Mouse (Mus musculus) neutrophil, adult 65 days (primary cell): ENCODE data around the gene Klc2. TPM values are rescaled to one million over a fixed set of nuclear protein-coding genes. Genes with fewer than 3 reads are reported as not detected.

Experiments used
- total RNA-seq: library from RNA; stranded (reverse); gene quantifications from 2 replicates; pipeline ENCODE4 v1.2.4, GENCODE M21; 2023

The Klc2 gene
- 10.9 and 15.3 TPM in 2 replicates for total RNA-seq

GRCm38 (mm10) chr19:5118384-5118698, at the start of gene Klc2:
Klc2 (minus strand) TSS chr19:5118560.

GRCm38 (mm10) chr19:5106731-5107191, 11.6 kb downstream of the Klc2 start, which contains the start of gene Rab1b:
Rab1b (minus strand) TSS chr19:5107072.

GRCm38 (mm10) chr19:5098363-5099143, 19.8 kb downstream of the Klc2 start, which contains the start of gene Cnih2:
Cnih2 (minus strand) TSS chr19:5098521.

GRCm38 (mm10) chr19:5087884-5088728, 30.3 kb downstream of the Klc2 start, which contains the start of gene Yif1a:
Yif1a (plus strand) TSS chr19:5088538.

GRCm38 (mm10) chr19:5085145-5085863, 33.1 kb downstream of the Klc2 start, which contains the start of gene Tmem151a:
Tmem151a (minus strand) TSS chr19:5085531.

GRCm38 (mm10) chr19:5067867-5068569, 50.3 kb downstream of the Klc2 start, which contains the start of gene Cd248:
Cd248 (plus strand) TSS chr19:5068078.

Other genes starting within 250 kb of the Klc2 start
- gene Actn3, start 240.7 kb downstream of the Klc2 start, total RNA-seq, result not detected in 2 replicates
- 2.9 and 5.0 TPM in 2 replicates for gene Zdhhc24, start 239.9 kb downstream of the Klc2 start, total RNA-seq
- 0.29 TPM in 1 of 2 replicates, not detected in the other for gene Bbs1, start 211.9 kb downstream of the Klc2 start, total RNA-seq
- gene Dpp3, start 190.3 kb downstream of the Klc2 start, total RNA-seq, result 49.8 and 60.7 TPM in 2 replicates
- gene Peli3, start 175.4 kb downstream of the Klc2 start, total RNA-seq, result not detected in 2 replicates
- gene Mrpl11, start 156.4 kb downstream of the Klc2 start, total RNA-seq, result 7.8 and 9.4 TPM in 2 replicates
- not detected in 2 replicates for gene Npas4, start 128.2 kb downstream of the Klc2 start, total RNA-seq
- gene Slc29a2, start 94.7 kb downstream of the Klc2 start, total RNA-seq, result 0.88 and 2.3 TPM in 2 replicates
- 3.5 and 3.9 TPM in 2 replicates for gene B4gat1, start 79.7 kb downstream of the Klc2 start, total RNA-seq
- gene AC124502.3, start 79.7 kb downstream of the Klc2 start, total RNA-seq, result 0.32 TPM in 1 of 2 replicates, not detected in the other
- 48.6 and 55.1 TPM in 2 replicates for gene Brms1, start 77.2 kb downstream of the Klc2 start, total RNA-seq
- gene Rin1, start 68.1 kb downstream of the Klc2 start, total RNA-seq, result 1.6 and 3.1 TPM in 2 replicates
- gene Cd248, start 50.5 kb downstream of the Klc2 start, total RNA-seq, result not detected in 2 replicates
- 0.13 and 0.14 TPM in 2 replicates for gene Tmem151a, start 33.0 kb downstream of the Klc2 start, total RNA-seq
- 10.0 and 14.1 TPM in 2 replicates for gene Yif1a, start 30.0 kb downstream of the Klc2 start, total RNA-seq
- gene Cnih2, start 20.0 kb downstream of the Klc2 start, total RNA-seq, result 0.93 and 1.0 TPM in 2 replicates
- 130 and 138 TPM in 2 replicates for gene Rab1b, start 11.5 kb downstream of the Klc2 start, total RNA-seq
- 101 and 135 TPM in 2 replicates for gene Pacs1, start 154.6 kb upstream of the Klc2 start, total RNA-seq
- gene Sf3b2, start 176.9 kb upstream of the Klc2 start, total RNA-seq, result 206 and 260 TPM in 2 replicates
- not detected in 2 replicates for gene Gal3st3, start 179.8 kb upstream of the Klc2 start, total RNA-seq
- not detected in 2 replicates for gene Catsper1, start 217.2 kb upstream of the Klc2 start, total RNA-seq
- gene Cst6, start 231.0 kb upstream of the Klc2 start, total RNA-seq, result not detected in 2 replicates
- gene Eif1ad, start 248.2 kb upstream of the Klc2 start, total RNA-seq, result 25.6 and 30.1 TPM in 2 replicates
- 53.8 TPM in 2 replicates for gene Banf1, start 248.6 kb upstream of the Klc2 start, total RNA-seq